Mouse (Mus musculus) T-helper 17 cell (primary cell): ENCODE results near the gene Nyap1.

Source experiments
- in situ Hi-C, 2 experiments: fragments of 300-600 bp; cut with MboI, MseI; formaldehyde crosslinking; loops; 1 replicate in 1 of 2; 2 replicates in 1 of 2; pipeline ENCODE4 v1.15.1; 2025; ENCODE audit warnings: high pct_unique_total_duplicates in 2 of 2

Nyap1 gene

DNA sequence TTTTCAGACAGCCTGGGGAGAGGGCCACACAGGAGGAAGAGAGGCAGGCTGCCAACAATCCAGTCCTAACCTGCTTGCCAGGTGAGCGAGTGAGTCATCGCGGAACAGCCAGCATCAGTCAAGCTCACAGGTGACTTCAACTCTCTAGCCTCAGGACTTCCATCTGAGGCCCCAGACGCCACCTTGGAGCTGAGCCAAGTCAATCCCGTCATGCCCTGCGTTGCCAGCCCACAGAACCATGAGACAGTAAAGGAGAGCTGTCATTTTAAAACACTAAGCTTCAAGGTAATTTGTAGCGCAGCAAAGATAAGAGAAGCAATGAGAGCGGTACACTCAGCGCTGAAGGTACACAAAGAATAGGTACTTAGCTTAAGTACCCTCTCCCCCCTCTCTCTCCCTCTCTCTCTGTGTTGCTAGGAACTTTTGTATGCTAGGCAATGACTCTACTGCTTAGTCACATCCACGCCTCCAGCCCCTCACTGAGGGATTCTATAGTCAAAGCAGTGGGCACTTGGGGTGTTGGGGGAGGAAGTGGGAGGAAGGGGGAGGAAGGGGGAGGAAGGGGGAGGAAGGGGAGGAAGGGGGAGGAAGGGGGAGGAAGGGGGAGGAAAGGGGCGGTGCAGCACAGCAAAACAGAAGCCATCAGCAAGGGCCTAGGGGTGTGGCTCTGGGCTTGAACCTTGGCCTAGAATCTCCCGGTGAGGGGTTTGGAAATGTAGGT, 34.3 kb downstream of the Nyap1 start:
- in situ Hi-C loops = no loop called here

DNA sequence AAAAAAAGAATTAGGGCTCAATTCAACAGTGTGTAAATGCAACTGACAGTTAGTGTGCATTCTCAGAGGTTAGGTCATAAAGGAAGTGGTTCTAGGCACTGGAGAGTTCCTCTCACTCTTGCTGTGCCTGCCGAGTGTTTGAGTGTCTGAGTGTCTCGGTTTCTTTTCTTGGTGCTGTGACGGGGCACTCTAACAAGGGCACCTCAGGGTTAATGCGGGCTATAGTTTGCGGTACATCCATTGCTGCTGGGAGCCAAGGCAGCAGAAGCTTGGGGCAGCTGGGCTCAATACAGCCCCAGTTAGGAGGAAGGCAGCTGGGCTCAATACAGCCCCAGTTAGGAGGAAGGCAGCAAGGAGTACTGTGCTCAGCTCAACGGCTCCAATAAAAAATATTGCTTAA, 36.2 kb downstream of the Nyap1 start:
- in situ Hi-C loops = no loop called here

DNA sequence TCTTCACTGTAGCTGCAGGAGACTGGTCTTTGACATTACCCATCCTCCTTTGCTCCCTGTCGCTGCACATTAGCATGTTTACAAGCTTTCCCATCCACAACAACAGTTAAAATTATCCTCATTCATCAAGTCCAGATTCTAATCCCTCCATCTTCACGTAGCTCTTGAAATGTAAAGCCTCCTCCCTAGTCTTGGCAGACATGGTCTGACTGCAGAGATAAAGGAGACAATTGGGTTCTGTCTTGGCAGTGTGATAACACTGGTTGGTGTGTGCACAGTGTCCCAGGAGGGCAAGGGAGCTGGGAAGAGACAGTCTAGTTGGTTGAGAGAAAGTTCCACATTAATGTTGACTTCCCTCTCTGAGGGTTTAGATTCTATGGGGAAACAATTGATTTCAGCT, 41.6 kb downstream of the Nyap1 start:
- in situ Hi-C loops = no loop called here

DNA sequence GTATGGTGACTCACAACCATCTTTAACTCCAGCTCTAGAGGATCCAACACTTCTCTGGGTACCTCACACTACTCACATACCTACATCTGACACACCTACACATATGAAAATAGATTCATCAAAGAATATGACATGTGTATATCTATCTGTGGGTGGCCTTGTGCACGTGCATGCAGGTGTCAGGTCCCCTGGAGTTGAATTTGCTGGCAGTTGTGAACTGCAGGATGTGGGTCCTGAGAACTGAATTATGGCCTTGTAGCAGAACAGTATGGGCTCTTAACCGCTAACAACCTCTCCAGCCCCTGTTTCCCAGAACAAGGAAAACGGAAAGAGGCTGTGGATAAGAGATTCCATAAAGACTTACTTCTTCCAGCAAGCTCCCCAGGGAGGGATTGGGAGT, 42.3 kb downstream of the Nyap1 start:
- in situ Hi-C loops = no loop called here

DNA sequence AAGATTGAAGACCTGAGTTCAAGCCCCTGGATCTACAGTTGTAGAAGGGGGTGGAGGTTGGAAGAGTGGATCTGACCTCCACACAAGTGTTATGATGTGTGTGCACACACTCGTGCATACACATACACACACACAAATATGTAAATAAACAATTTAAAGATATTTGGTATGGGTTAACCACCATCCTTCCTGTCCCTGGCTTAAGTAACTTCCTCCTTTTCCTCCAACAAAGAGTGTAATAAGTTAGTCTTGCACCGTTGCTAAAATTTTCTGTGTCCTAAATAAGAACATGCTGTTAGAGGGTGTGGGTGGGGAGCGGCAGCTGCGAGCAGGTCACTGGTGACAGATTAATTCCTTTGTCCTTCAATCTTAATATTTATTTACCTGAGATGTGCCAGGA, 45.5 kb downstream of the Nyap1 start:
- in situ Hi-C loops = no loop called here

DNA sequence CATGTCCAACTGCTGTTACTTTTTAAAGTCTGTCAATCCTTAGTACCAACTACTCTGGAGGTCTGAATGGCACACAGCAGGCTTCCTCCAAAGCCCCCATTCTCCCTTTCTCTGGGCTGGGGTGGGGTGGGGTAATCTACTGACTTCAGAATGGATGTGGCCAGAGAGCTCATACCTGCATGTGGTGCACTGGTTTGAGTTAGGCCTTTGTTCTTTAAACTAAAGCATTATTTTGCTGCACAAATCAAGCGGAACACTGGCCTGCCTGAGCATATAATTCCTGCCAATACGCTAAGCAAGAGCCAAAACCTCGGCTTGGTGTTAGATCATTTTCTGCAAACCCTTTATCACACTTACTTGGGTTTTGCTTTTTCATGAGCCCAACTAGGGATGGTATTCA, 46.6 kb downstream of the Nyap1 start:
- in situ Hi-C loops = no loop called here

DNA sequence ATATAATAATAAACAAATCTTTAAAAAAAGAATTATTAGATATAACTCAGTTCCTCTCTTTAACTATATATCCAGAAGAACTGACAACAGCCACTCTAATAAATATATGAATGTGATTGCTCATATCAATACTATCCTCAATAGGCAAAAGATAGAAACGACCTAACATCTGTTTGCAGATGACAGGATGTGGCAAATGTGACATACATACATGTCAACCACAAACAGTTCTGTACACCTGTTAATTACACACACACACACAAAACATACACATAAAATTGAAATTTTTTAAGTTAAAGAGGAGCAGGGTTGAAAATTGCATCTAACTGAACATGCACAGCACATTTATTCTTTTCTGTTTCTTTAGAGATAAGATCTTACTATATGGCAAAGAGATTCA, 49.5 kb downstream of the Nyap1 start:
- in situ Hi-C loops = no loop called here

DNA sequence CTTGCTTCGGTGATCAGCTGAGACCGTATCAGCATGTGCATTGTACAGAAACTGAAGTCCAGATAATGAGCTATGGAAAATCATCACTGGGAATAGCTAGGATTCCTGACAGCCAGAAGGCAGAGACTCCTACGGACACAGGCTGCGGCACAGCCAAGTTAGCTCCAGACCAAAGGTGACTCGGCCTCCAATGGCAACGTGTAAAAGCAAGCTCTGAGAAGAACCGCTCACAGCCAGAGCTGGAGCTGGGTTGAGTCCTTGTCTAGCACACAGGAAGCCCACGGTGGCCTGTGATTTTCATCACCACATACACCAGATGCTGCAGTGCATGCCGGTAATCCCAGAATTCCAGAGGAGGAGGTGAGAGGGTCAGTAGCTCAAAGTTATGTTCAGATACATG, 50.9 kb downstream of the Nyap1 start:
- in situ Hi-C loops = no loop called here

DNA sequence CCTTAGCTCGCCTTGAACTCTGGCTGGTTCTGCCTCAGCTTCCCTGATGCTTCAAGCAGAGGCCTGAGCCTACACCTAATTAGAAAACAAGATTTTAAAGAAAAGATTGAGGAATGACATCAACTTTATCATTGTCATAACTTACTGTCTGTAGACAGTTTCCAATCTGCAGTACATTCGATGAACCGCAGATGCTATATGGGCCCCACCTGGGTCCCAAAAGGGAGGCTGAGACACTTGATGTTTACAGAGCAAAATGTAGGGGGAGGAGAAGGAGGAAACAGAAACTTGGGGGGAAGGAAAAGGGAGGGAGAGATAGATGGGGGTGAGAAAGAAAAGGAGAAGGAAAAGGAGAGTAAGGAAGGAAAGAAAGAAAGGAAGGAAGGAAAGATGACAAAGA, 51.4 kb downstream of the Nyap1 start:
- in situ Hi-C loops = no loop called here

DNA sequence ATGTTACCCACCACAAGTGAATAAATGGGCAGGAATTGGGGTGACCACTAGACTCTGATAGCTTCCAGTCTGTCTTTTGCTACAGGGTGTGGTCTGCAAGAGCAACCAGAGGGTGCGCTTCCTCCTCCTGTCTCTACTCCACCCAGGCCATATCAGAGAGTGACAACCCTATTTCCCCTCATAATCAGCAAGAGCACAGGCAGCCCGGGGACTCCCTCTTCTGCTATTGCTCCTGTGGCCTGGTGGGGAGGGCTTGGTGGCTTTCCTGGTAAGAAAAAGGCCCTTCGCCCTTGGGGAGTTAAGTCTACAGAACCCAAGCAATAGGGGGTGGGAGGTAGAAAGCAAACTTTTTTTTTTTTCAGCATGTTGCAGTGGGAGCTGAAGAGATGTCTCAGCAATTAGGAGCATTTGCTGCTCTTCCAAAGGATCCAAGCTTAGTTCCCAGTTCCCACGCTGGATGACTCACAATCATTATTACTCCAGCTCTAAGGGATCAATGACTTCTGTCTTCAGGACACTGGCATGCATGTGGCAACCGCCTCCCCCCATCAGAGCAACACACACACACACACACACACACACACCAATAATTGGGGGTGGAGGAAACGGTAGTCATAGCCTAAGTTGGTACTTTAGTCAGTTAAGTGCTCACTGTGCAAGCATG, 55.1 kb downstream of the Nyap1 start:
- in situ Hi-C loops = no loop called here

DNA sequence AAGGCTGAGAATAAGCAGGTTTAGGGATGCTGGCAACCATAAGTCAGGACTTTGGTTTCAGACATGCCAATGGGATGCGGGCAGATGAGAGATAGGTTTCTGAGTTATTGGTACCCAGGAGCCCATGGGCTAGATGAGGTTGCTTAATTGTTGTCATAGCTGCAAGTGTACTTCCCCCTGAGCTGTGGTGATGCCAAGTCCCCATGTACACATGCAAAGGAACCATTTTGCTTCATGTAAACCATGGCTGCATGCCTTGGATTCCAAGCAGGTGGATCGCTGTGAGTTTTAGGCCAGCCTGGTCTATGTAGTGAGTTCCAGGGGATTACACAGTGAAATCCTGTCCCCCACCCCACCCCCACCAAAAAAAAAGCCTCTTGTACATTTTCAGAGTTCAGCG, 55.8 kb downstream of the Nyap1 start:
- in situ Hi-C loops = no loop called here

DNA sequence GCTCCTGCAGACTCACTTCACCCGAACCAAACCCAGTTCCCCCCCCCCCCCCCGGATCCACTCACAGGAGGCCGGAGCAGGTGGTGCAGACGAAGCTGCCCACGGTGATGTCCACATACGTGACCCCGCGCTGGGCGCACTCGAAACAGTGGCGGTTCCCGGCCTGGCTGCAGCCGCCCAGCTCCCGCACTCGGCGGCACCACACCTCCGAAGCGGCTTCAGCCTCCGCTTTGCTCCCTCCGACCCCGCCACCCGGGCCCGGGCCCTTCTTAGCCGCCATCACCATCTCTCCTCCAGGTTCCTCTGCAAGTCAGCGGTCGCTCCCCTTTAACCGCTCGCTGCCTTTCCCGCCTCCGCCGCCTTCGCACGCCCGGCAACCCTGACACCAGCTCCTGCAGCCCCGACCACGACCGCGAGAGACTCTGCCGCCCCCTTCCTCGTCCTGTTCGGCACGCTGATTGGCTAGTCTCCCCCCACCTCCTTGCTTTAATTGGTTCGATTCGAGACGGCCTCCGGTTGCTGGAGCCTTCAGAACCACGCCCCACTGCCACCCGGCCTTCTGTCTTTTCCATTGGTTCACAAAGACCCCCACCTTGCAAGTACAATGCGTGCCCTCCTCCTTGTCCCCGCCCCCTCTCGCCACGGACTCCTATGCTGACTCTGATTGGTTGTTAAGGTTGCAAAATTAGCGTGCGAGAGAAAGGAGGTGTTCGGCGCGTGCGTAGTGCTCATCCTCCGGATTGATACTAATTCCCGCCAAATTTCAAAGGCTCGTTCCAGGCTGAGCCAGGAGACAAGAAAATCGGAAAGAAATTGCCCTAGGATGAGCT, 56.9 kb downstream of the Nyap1 start, which contains the start of gene Agfg2:
Agfg2 (minus strand) TSS at position 433 of the 830 bp plus-strand sequence.
- in situ Hi-C loops = no loop called here

DNA sequence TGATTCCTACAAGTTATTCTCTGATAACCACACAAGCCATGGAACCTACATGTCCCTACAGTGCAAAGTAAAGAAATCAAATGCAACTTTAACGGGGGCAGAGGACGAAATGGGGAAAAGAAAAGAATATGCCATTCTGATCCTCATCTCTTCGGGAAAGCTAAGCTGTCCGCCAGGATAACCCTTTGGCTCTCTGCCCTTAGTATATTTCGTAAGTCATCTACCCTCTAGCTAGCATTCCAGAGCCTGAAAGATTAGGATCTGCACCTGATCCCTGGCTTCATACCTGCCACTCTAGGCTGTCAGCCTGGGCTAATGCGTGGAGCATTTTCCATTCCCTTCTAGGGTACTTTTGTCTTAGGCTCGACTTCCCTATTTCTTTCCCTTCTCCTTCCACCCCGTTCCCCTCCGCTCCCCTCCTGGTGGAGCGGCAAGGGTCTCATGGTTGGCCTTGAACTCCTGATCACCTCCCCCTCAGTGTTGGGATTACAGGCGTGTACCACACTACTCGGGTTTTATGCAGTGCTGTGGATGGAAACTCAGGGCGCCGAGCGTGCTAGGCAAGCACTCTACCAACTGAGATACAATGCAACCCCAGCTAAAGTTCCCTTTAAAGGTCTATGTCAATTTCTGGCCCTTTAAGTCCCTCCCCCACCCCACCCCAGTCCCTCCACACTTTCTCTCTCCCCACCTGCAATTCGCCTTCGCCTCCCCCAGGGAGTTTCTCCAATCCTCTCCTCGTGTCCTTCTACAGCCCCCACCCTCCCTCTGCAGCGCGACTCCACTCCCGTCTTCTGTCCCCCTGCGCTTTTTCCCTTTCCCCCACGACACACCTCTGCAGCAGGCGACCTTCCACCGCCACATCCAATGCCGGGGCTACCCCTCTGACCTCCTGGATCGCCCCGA, 57.8 kb downstream of the Nyap1 start:
- in situ Hi-C loops = no loop called here

DNA sequence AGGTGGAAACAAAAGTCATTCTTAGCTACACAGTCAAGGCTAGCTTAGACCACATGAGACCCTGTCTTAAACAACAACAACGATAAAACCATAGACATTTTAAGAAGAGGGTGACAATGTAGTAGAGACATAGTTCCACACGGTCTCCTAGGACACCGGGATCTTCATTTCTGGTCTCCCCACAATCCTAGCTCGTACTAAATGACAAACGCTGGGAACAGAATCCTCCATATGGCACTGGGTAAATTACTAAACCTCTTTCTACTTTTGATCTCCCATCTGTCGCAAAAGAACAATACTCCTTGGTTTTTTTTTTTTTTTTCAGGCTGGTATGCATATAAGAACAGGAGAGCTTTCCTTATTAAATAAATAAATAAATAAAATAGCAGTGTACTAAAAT, 58.9 kb downstream of the Nyap1 start:
- in situ Hi-C loops = no loop called here
